Mouse (Mus musculus) spleen, postnatal 4 days (tissue): ENCODE results near the gene Abhd4.

Source experiments
- DNase-seq, 2 experiments: peaks; one replicate each; pipeline ENCODE4 v3.0.0; 2022; ENCODE audit warnings: low spot score in 2 of 2

Abhd4 gene

GRCm38 (mm10) chr14:54239002-54239736 is 14.8 kb upstream of the Abhd4 start:
- DNase-seq, result peak; percentile 84 to 95

GRCm38 (mm10) chr14:54240542-54240941 is 13.4 kb upstream of the Abhd4 start:
- no peak for DNase-seq

- no peak for DNase-seq
Observed at GRCm38 (mm10) chr14:54244183-54244582, 9.8 kb upstream of the Abhd4 start.

- DNase-seq, result no peak
Observed at GRCm38 (mm10) chr14:54246232-54246631, 7.8 kb upstream of the Abhd4 start.

GRCm38 (mm10) chr14:54249326-54249725 is 4.7 kb upstream of the Abhd4 start:
- DNase-seq, result no peak

- no peak for DNase-seq
Observed at GRCm38 (mm10) chr14:54250122-54250521, 3.9 kb upstream of the Abhd4 start.

- DNase-seq, result no peak
Observed at GRCm38 (mm10) chr14:54254670-54255202, 748 bp downstream of the Abhd4 start.

GRCm38 (mm10) chr14:54258131-54258670 is 4.2 kb downstream of the Abhd4 start:
- peak in 1 of 2 experiments; percentile 56 for DNase-seq

GRCm38 (mm10) chr14:54259003-54259721 is 5.2 kb downstream of the Abhd4 start:
- DNase-seq, result peak; percentile 94 to 96

GRCm38 (mm10) chr14:54259722-54260085 is 5.7 kb downstream of the Abhd4 start:
- DNase-seq, result no peak

- peak in 1 of 2 experiments; percentile 58 for DNase-seq
Observed at GRCm38 (mm10) chr14:54260196-54260595, 6.2 kb downstream of the Abhd4 start.

- DNase-seq, result peak in 1 of 2 experiments; percentile 51
Observed at GRCm38 (mm10) chr14:54261386-54261785, 7.4 kb downstream of the Abhd4 start.

GRCm38 (mm10) chr14:54262622-54263021 is 8.6 kb downstream of the Abhd4 start:
- peak in 1 of 2 experiments; percentile 51 for DNase-seq

GRCm38 (mm10) chr14:54263099-54263498 is 9.1 kb downstream of the Abhd4 start:
- peak in 1 of 2 experiments; percentile 58 for DNase-seq

- DNase-seq, result peak in 1 of 2 experiments; percentile 56
Observed at GRCm38 (mm10) chr14:54264231-54264630, 10.2 kb downstream of the Abhd4 start.

- DNase-seq, result peak in 1 of 2 experiments; percentile 54
Observed at GRCm38 (mm10) chr14:54265093-54265492, 11.1 kb downstream of the Abhd4 start.

- DNase-seq, result peak in 1 of 2 experiments; percentile 58
Observed at GRCm38 (mm10) chr14:54265951-54266350, 12.0 kb downstream of the Abhd4 start.

- DNase-seq, result peak in 1 of 2 experiments; percentile 48
Observed at GRCm38 (mm10) chr14:54267966-54268365, 14.0 kb downstream of the Abhd4 start.

GRCm38 (mm10) chr14:54269566-54269965 is 15.6 kb downstream of the Abhd4 start:
- peak in 1 of 2 experiments; percentile 35 for DNase-seq

GRCm38 (mm10) chr14:54270413-54270812 is 16.4 kb downstream of the Abhd4 start:
- DNase-seq, result peak in 1 of 2 experiments; percentile 40

GRCm38 (mm10) chr14:54271976-54272606 is 18.1 kb downstream of the Abhd4 start:
- DNase-seq, result peak in 1 of 2 experiments; percentile 7

GRCm38 (mm10) chr14:54272696-54273095 is 18.7 kb downstream of the Abhd4 start:
- DNase-seq, result peak in 1 of 2 experiments; percentile 55
